8 mouse cellular contexts compared by ENCODE assay signal in genomic region chrX:155337905-155338721, GRCm38 (mm10). TPM values are rescaled to one million over a fixed set of nuclear protein-coding genes. Genes with fewer than 3 reads are reported as not detected.
DNase-seq lines count a peak whose midpoint lies in the region; ATAC-seq lines count a peak whose summit lies in the region.

No protein-coding gene starts in this region.

- DNase-seq in 3T3-L1 (ENCODE audit: low read depth, low spot score) (peak; percentile 78), liver (peak; percentile 87)
- peak; percentile 80 to 89 for DNase-seq in adrenal gland, postnatal 36 days
- peak; percentile 80 for DNase-seq in heart, adult 8-10 months (ENCODE audit: low spot score)
- DNase-seq in kidney, adult 9 months, result peak; percentile 82
- peak; percentile 81 to 89 for DNase-seq in spleen, postnatal 4 days (ENCODE audit: low spot score in 2 of 2)

- H3K4me3 ChIP-seq in embryonic facial prominence, embryonic 13.5 days, result peak overlapping the region; percentile 56

- H3K27me3 ChIP-seq in embryonic facial prominence, embryonic 13.5 days, result no peaks in the 10 kb centered on the region

- WGBS in embryonic facial prominence, embryonic 13.5 days, result 22% methylated on average over 49 of the region's 49 CpGs

- H3K36me3 ChIP-seq in embryonic facial prominence, embryonic 13.5 days, result no peaks in the 10 kb centered on the region

- ATAC-seq in embryonic facial prominence, embryonic 13.5 days (ENCODE audit: insufficient number of reproducible peaks, insufficient read depth, low FRiP score, low TSS enrichment, low read depth), result peak; percentile 93
- ATAC-seq in monocyte, adult 5-6 weeks (replicated peaks; ENCODE audit: insufficient number of reproducible peaks, low FRiP score, low TSS enrichment, poor library complexity, severe bottlenecking), result peak; percentile 75

- H3K27ac ChIP-seq in embryonic facial prominence, embryonic 13.5 days, result peak overlapping the region; percentile 87

- H3K9me3 ChIP-seq in embryonic facial prominence, embryonic 13.5 days, result no peaks in the 10 kb centered on the region

- peak overlapping the region; percentile 81 for H3K9ac ChIP-seq in embryonic facial prominence, embryonic 13.5 days

- 0 out of 2 replicates have a peak, but pooled peaks cover 4% of the 10 kb centered on the region for H3K4me1 ChIP-seq in embryonic facial prominence, embryonic 13.5 days

- H3K4me2 ChIP-seq in embryonic facial prominence, embryonic 13.5 days, result peak overlapping the region; percentile 51

RNA-seq across cellular contexts. Expression of gene Prdx4, which starts 2.4 kb away (rescaled TPM):
- total RNA-seq in adrenal gland, postnatal 36 days (2021), result 10 to 100 TPM; 31.7 to 38.5 TPM
- polyA plus RNA-seq in embryonic facial prominence, embryonic 13.5 days (2015; fragmentation: Nextera tagmentation; extraction: Ambion mirVana), result 231 and 258 TPM in 2 replicates
- 10 to 100 TPM; 20.8 to 29.0 (median 25.3) TPM for total RNA-seq in heart, adult 8-10 months (2022)
- 8.1 to 12.1 TPM (median 11.5 TPM) in 3 replicates for total RNA-seq in monocyte, adult 5-6 weeks (2017)

Comparison
In these comparisons a context has a peak if more than half of its experiments do, and no peak if none do; other contexts are left out.
1. Peak in every context shown above with its lines: DNase-seq, ATAC-seq, H3K4me3 ChIP-seq and H3K27ac ChIP-seq.